Mouse (Mus musculus): Measurements from ENCODE around the gene Gm19345. TPM values are rescaled to one million over a fixed set of nuclear protein-coding genes. Genes with fewer than 3 reads are reported as not detected.
A peak's percentile ranks its signal among the peaks of the same experiment; 100 is the strongest.

The Gm19345 gene
- polyA plus RNA-seq (2012; fragmentation: generic; extraction: Trizol) = not detected
- long read RNA-seq, experiment 1 = 0 reads
- long read RNA-seq, experiment 2 = 0 reads

- TF ChIP-seq MYOG (IDR thresholded peaks at IDR 0.05; ENCODE audit: control insufficient read depth, extremely low read depth, insufficient read length) (no peak), FOSL1 (IDR thresholded peaks at IDR 0.05; ENCODE audit: insufficient read depth, low read length, poor library complexity, severe bottlenecking) (no peak), USF1 (IDR thresholded peaks at IDR 0.05; ENCODE audit: low read depth) (no peak), MYOD1 (IDR thresholded peaks at IDR 0.05; ENCODE audit: control insufficient read depth, insufficient read length, low read depth) (no peak), CEBPB (IDR thresholded peaks at IDR 0.05; ENCODE audit: low read depth) (no peak), MAX (IDR thresholded peaks at IDR 0.05) (no peak), CTCF (IDR thresholded peaks at IDR 0.05; ENCODE audit: control insufficient read depth, insufficient read depth, insufficient read length) (no peak)
- H3K79me2 ChIP-seq (ENCODE audit: control insufficient read depth, insufficient read depth) = no peaks in the 10 kb centered on the region
- H3K79me3 ChIP-seq (ENCODE audit: low read depth) = no peaks in the 10 kb centered on the region
- H3K27me3 ChIP-seq (ENCODE audit: control insufficient read depth, insufficient read depth, insufficient read length) = peaks cover 8% of the 10 kb centered on the region
- no peak within 1 kb of the TSS for H3ac ChIP-seq (ENCODE audit: control insufficient read depth, insufficient read length, low read depth)
- H3K36me3 ChIP-seq (ENCODE audit: control insufficient read depth, insufficient read depth) = no peaks in the 10 kb centered on the region
- H3K4me3 ChIP-seq (ENCODE audit: insufficient read depth, poor library complexity, severe bottlenecking) = no peak within 1 kb of the TSS
Observed at GRCm38 (mm10) chr7:19851858-19852570, at the start of gene Gm19345. Gm19345 (plus strand) TSS chr7:19852003.

- no peaks in the 10 kb centered on the region for H3K79me3 ChIP-seq (ENCODE audit: low read depth)
- no peaks in the 10 kb centered on the region for H3K36me3 ChIP-seq (ENCODE audit: control insufficient read depth, insufficient read depth)
- TF ChIP-seq MYOD1 (IDR thresholded peaks at IDR 0.05; ENCODE audit: control insufficient read depth, insufficient read length, low read depth) (no peak), CTCF (IDR thresholded peaks at IDR 0.05; ENCODE audit: control insufficient read depth, insufficient read depth, insufficient read length) (peak; percentile 57), FOSL1 (IDR thresholded peaks at IDR 0.05; ENCODE audit: insufficient read depth, low read length, poor library complexity, severe bottlenecking) (no peak), CEBPB (IDR thresholded peaks at IDR 0.05; ENCODE audit: low read depth) (no peak), MYOG (IDR thresholded peaks at IDR 0.05; ENCODE audit: control insufficient read depth, extremely low read depth, insufficient read length) (no peak)
Observed at GRCm38 (mm10) chr7:19802995-19803394, 48.8 kb upstream of the Gm19345 start.

DNA sequence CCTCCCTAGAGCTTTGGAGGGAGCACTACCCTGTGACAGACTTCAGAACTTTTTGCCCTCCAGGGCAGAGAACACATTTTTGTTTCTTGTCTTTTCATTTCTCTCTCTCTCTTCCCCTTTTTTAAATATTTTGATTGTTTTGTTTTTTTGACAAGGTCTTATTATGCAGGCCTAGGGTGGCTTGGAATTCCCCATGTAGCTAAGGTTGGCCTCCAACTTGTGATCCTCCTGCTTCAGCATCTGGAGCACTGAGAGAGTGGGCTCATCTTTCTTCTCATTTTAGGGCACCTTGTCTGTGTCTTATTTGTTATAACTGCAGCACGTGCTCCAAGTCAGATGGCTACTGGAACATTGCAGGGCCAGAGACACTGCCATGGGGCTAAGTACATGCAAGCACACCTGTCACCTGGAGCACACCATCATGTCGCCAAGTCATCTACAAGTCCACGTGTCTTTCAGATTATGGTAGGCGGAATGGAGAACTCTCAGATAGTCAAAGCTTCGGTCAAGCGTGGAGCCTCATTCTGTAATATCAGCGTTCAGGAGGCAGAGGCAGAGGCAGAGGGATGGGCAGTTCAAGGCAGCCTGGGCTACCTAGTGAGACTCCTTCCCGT lies 45.3 kb upstream of the Gm19345 start:
- TF ChIP-seq USF1 (IDR thresholded peaks at IDR 0.05; ENCODE audit: low read depth) (no peak), CTCF (IDR thresholded peaks at IDR 0.05; ENCODE audit: control insufficient read depth, insufficient read depth, insufficient read length) (no peak), MYOD1 (IDR thresholded peaks at IDR 0.05; ENCODE audit: control insufficient read depth, insufficient read length, low read depth) (no peak), MYOG (IDR thresholded peaks at IDR 0.05; ENCODE audit: control insufficient read depth, extremely low read depth, insufficient read length) (no peak), MAX (IDR thresholded peaks at IDR 0.05) (no peak), CEBPB (IDR thresholded peaks at IDR 0.05; ENCODE audit: low read depth) (no peak), FOSL1 (IDR thresholded peaks at IDR 0.05; ENCODE audit: insufficient read depth, low read length, poor library complexity, severe bottlenecking) (no peak)

More at GRCm38 (mm10) chr7:19802995-19803394, 48.8 kb upstream of the Gm19345 start:
- Histone ChIP-seq H3ac (ENCODE audit: control insufficient read depth, insufficient read length, low read depth) (no peak overlapping the region), H3K79me2 (ENCODE audit: control insufficient read depth, insufficient read depth) (no peaks in the 10 kb centered on the region), H3K4me3 (ENCODE audit: insufficient read depth, poor library complexity, severe bottlenecking) (no peak overlapping the region), H3K27me3 (ENCODE audit: control insufficient read depth, insufficient read depth, insufficient read length) (no peaks in the 10 kb centered on the region)

GRCm38 (mm10) chr7:19809369-19809768 lies 42.4 kb upstream of the Gm19345 start:
- no peak overlapping the region for H3K4me3 ChIP-seq (ENCODE audit: insufficient read depth, poor library complexity, severe bottlenecking)
- H3K79me3 ChIP-seq (ENCODE audit: low read depth) = no peaks in the 10 kb centered on the region
- H3K79me2 ChIP-seq (ENCODE audit: control insufficient read depth, insufficient read depth) = no peaks in the 10 kb centered on the region
- H3K36me3 ChIP-seq (ENCODE audit: control insufficient read depth, insufficient read depth) = no peaks in the 10 kb centered on the region
- TF ChIP-seq USF1 (IDR thresholded peaks at IDR 0.05; ENCODE audit: low read depth) = no peak
- no peak for TF ChIP-seq CTCF (IDR thresholded peaks at IDR 0.05; ENCODE audit: control insufficient read depth, insufficient read depth, insufficient read length)
- no peak for TF ChIP-seq FOSL1 (IDR thresholded peaks at IDR 0.05; ENCODE audit: insufficient read depth, low read length, poor library complexity, severe bottlenecking)
- H3K27me3 ChIP-seq (ENCODE audit: control insufficient read depth, insufficient read depth, insufficient read length) = no peaks in the 10 kb centered on the region
- no peak overlapping the region for H3ac ChIP-seq (ENCODE audit: control insufficient read depth, insufficient read length, low read depth)

More for the DNA sequence above, 45.3 kb upstream of the Gm19345 start:
- Histone ChIP-seq H3K4me3 (ENCODE audit: insufficient read depth, poor library complexity, severe bottlenecking) (no peak overlapping the region), H3ac (ENCODE audit: control insufficient read depth, insufficient read length, low read depth) (no peak overlapping the region), H3K36me3 (ENCODE audit: control insufficient read depth, insufficient read depth) (no peaks in the 10 kb centered on the region), H3K79me2 (ENCODE audit: control insufficient read depth, insufficient read depth) (no peaks in the 10 kb centered on the region), H3K79me3 (ENCODE audit: low read depth) (no peaks in the 10 kb centered on the region), H3K27me3 (ENCODE audit: control insufficient read depth, insufficient read depth, insufficient read length) (no peaks in the 10 kb centered on the region)

GRCm38 (mm10) chr7:19811114-19811513 lies 40.7 kb upstream of the Gm19345 start:
- Histone ChIP-seq H3K79me2 (ENCODE audit: control insufficient read depth, insufficient read depth) (no peaks in the 10 kb centered on the region), H3K36me3 (ENCODE audit: control insufficient read depth, insufficient read depth) (no peaks in the 10 kb centered on the region), H3ac (ENCODE audit: control insufficient read depth, insufficient read length, low read depth) (no peak overlapping the region), H3K79me3 (ENCODE audit: low read depth) (no peaks in the 10 kb centered on the region), H3K4me3 (ENCODE audit: insufficient read depth, poor library complexity, severe bottlenecking) (no peak overlapping the region), H3K27me3 (ENCODE audit: control insufficient read depth, insufficient read depth, insufficient read length) (no peaks in the 10 kb centered on the region)
- TF ChIP-seq CTCF (IDR thresholded peaks at IDR 0.05; ENCODE audit: control insufficient read depth, insufficient read depth, insufficient read length) = no peak
- no peak for TF ChIP-seq MYOD1 (IDR thresholded peaks at IDR 0.05; ENCODE audit: control insufficient read depth, insufficient read length, low read depth)
- TF ChIP-seq CEBPB (IDR thresholded peaks at IDR 0.05; ENCODE audit: low read depth) = no peak
- no peak for TF ChIP-seq MYOG (IDR thresholded peaks at IDR 0.05; ENCODE audit: control insufficient read depth, extremely low read depth, insufficient read length)
- no peak for TF ChIP-seq MAX (IDR thresholded peaks at IDR 0.05)
- no peak for TF ChIP-seq FOSL1 (IDR thresholded peaks at IDR 0.05; ENCODE audit: insufficient read depth, low read length, poor library complexity, severe bottlenecking)
- no peak for TF ChIP-seq USF1 (IDR thresholded peaks at IDR 0.05; ENCODE audit: low read depth)
